Mouse (Mus musculus) E14TG2a.4 (cell line): ENCODE data around the gene Krt17.

Source experiments
- CTCF ChIP-seq: conservative IDR thresholded peaks from 2 replicates; pipeline ENCODE4 v1.5.1; 2014; ENCODE audit warnings: low read length
- NANOG ChIP-seq: IDR thresholded peaks from 2 replicates; pipeline ENCODE4 v1.6.1; 2014; ENCODE audit warnings: borderline replicate concordance, low read length, mixed read lengths
- POU5F1 ChIP-seq: IDR thresholded peaks from 2 replicates; pipeline ENCODE4 v1.6.1; 2014; ENCODE audit warnings: low read length, borderline replicate concordance

DNA sequence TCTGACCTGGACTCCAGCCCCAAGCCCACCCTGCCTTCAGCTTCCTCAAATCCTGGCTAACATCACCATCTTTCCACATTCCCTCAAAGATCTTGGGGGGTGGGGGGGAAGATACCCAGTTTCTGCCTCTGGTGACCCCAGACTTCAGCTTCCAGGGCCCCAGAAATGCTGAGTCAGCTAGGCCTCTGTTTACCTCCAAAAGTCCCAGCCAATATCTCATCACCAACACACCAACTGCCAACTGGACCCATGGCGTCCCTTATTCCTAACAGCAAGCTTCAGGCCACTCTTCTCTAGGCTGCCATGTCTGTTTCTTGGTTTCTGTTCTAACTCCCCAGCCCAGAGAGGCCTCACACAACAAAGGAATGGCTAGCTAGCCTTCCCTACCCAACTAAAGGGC is 11.0 kb upstream of the Krt17 start:
- TF ChIP-seq CTCF, result no peak
- no peak for TF ChIP-seq NANOG
- TF ChIP-seq POU5F1, result no peak
